Mouse (Mus musculus) spleen, embryonic (tissue): ENCODE results near the gene Adgre5.

Experiments used
- CTCF ChIA-PET: fragments of 350-600 bp; sonication (Branson Sonifier 250); formaldehyde crosslinking; loops from one replicate; lab custom pipeline; 2022; lab: Charles Lee

The Adgre5 gene

DNA sequence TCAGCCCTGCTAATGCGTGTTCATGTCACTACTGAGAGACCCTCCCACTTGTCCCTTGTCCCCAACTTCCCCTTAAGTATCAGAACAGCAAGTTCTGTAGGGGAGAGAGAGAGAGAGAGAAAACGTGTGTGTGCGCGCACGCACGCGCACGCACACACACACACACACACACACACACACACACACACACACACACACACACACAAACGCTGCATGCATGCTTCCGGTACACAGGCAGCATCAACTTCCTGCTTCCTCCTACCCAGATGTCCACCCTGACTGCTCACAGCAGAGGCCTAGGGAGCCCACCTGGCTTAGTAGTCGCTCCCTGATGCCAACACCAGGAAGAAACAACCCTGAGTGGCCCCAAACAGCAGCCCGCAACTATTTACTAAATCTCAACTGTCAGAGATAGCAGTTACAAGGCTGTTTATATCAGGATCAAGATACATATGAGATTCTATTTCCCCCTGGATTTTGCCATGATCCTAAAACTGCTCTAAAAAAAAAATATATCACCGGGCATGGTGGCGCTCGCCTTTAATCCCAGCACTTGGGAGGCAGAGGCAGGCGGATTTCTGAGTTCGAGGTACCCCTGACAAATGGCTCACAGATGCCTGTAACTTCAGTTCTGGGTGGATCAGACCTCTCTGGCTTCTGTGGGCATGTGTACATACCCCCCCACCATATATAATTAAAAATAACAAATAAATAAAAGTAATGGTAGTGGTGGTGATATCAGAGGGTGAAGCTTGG is 45.6 kb downstream of the Adgre5 start:
- CTCF ChIA-PET: interaction anchor here (0.7 kb wide), 1 partner anchor 33 kb away, joined by 5 read pairs; no protein-coding TSS in a partner anchor

DNA sequence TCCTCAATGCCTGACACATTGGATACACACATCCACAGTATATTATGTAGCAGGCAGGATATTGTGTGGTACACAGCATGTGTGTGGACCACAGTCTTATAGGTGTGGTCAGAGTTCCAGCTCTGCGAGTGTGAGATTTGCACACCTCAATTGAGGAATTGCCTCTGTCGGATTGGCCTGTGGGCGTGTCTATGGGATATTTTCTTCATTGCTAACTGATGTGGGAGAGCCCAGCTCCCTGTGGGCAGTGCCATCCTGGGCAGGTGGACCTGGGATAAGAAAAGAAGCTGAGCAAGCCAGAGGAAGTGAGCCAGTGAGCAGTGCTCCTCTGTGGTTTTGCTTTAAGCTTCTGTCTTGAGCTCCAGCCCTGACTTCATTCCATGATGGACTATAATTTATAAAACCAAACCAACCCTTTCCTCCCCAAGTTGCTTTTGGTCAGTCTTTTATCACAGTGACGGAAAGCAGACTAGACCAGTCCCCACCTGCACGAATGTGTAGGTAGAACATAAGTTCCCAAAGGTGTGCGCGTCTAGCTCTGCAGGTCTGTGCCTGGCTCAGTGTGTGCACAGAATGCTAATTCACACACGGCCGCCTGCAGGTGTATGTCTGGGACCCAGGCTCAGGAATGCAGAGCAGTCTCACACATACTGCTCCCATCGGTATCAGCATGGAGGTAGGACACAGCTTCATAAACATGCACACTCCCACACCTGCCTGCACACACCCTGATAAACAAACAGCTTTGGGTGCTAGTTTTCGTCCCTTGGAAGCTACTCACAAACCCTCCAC is 46.6 kb downstream of the Adgre5 start:
- CTCF ChIA-PET: interaction anchor here (0.6 to 1.0 kb wide), 3 partner anchors 32 to 1815 kb away, joined by 3 to 5 read pairs (median 4); no protein-coding TSS in a partner anchor

DNA sequence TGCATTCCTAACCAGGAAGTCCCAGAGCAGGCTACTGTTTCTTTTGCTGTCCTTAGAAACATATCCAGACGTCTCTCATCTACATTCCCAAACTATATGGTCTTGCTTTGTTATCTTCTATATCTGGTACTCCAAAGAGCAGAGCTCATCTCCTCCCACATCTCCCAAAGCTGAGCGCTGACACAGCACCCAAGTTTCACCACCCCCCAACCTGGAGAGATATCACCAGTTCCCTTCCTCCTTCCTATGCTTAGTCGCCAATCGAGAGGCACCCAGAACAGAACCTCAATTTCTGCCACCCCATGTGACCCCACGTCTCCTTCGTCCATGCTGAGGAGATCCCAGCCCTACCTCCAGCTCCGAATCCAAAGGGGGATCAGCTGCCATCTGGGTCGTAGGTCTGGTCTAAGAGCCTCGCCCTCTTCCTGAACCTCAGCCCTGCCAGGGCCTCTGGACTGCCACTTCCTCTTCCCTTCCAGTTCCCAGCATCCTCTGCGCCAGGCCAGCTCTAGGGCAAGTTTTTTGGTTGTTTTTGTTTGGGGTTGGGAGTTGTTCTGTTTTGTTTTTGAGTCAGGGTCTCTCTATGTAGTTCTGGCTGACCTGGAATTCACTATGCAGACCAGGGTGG is 47.4 kb downstream of the Adgre5 start:
- CTCF ChIA-PET: interaction anchor here (0.6 to 1.0 kb wide), 2 partner anchors 202 to 1816 kb away, joined by 3 to 4 read pairs; no protein-coding TSS in a partner anchor

DNA sequence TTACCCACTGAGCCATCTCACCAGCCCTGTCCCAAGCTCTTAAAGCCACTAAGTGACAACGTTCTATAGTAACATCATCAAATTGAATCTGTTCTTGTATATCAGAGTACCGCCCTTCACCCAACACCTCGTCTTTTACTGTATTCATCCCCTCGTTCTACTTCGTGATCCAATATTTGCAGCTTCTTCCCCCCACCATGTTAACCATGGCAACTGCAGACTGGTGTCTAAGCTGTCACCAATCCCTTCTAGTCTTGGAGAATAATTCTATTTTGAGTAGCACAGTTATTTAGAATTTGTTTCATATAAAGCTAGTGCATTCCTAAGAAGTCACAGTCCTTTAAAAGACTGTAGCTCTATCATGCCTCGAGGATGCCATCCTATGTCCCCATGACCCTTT is 51.9 kb downstream of the Adgre5 start:
- CTCF ChIA-PET: no interaction called here

DNA sequence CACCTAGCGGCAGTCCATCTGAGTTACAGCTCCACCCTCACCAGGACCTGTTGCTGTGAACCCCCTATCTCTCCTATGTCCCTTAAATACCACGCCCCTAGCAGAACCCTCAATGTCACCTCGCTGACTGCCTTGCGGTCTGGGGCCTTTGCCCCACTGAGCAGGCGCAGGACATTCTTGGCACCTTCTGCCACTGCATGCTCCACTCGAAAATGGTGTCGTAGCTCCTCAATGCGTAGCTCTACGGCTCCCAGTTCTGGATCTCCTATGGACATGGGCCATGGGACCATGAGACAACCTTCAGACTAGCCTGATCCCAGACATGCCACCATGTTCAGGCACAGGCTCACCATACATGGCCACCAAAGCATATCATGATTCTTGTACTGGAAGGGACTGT is 56.6 kb downstream of the Adgre5 start:
- CTCF ChIA-PET: no interaction called here

DNA sequence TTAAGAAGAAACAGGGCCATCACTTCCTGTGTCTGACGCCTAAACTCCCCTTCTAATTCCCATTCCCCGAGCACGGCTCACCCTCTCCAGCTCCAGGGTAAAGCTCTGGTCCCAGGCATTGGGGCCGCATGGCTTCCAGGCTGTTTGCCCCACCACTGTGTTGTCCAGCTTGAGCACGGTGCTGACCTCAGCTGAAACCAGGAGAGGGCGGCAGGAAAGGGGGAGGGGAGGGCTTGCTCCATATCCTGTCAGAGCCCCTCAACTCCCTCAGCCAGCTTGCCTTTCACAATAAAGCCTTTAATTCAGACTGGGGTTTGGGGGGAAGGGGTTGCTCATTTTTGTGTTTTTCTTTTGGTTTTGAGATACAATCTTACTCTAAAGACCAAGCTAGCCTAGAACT is 60.0 kb downstream of the Adgre5 start:
- CTCF ChIA-PET: no interaction called here

DNA sequence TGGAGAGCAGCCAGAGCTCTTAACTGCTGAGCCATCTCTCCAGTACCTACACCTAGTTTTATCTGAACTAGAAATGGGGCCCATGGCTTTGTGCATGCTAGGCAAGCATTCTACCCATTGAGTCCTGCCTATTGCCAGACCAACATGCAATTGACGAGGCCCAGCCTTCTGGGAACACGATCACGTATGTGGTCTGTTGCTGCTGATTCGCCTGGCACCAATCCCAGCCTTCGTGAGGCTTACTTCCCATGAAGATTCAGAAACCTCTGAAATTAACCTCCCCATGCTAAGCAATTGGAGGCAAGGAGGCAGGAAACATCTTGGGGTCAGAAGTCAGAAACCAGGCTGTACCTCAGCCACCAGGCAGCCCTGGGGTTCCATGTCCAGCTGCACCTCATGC is 60.5 kb downstream of the Adgre5 start:
- CTCF ChIA-PET: no interaction called here

DNA sequence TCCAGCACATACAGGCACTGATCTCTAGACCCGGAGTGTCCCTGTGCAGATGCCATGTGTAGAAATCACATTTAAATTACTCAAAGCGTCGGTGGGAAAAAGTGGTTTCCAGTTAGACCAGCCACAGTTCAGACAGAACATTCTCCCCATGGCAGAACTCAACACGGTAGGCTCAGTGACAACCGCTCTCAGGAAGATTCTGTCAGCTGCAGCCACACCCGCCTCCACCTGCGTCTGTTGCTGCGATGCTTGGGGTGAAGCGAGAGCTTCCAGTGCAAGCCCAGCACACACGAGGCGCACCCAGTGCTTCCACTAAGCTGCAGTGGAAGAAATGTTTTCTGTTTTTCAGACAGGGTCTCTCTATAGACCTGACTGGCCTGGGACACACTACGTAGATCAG is 61.3 kb downstream of the Adgre5 start:
- CTCF ChIA-PET: no interaction called here

DNA sequence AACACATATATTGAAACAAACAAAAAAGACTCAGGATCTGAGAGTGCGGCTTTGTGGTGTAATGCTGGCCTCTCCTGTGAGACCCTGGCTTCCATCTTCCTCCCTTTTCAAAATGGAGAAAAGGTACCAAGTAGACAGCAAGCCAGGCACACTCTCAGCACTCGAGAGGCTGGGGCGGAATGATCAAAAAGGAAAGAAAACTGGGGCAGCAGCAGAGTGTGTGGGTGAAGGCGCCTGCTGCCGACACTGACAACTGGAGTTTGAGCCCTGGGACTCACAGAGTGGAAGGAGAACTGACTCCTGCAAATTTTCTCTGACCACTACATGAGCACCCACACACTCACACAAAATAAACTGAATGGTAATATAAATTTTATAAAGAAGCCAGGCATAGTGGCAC is 66.6 kb downstream of the Adgre5 start:
- CTCF ChIA-PET: no interaction called here
